Comparison of ENCODE assay signal across 16 mouse cellular contexts in genomic region chr16:38011486-38011885, GRCm38 (mm10).
"Had no signal": no experiment of that assay in that cellular context is flagged by ENCODE, and none has a peak within 500 bp of the region (broad histone marks: within the 10 kb centered on the region; RNA-seq: fewer than 3 reads in every experiment).

No protein-coding gene starts in this region.

- DNase-seq: kidney, adult 18-20 months; kidney, adult 9 months; kidney, postnatal 14 days; kidney, postnatal 4 days; left cerebral cortex, postnatal 4 days; liver; liver, embryonic 13.5 days; lung, embryonic 14.5 days; thymus, adult 18-20 months; thymus, postnatal 14 days; thymus, postnatal 4 days had no signal

- H3K27ac ChIP-seq: limb, embryonic 13.5 days; liver, embryonic 13.5 days; macrophage; midbrain, embryonic 12.5 days; midbrain, embryonic 15.5 days; neural tube, embryonic 13.5 days had no signal

- H3K9me3 ChIP-seq: limb, embryonic 13.5 days; liver, embryonic 13.5 days; midbrain, embryonic 12.5 days; midbrain, embryonic 15.5 days; neural tube, embryonic 13.5 days had no signal

- H3K27me3 ChIP-seq: limb, embryonic 13.5 days; liver, embryonic 13.5 days; midbrain, embryonic 12.5 days; midbrain, embryonic 15.5 days; neural tube, embryonic 13.5 days had no signal

- H3K9ac ChIP-seq: limb, embryonic 13.5 days; liver, embryonic 13.5 days; lung, embryonic 14.5 days; midbrain, embryonic 12.5 days; midbrain, embryonic 15.5 days; neural tube, embryonic 13.5 days had no signal

- H3K4me2 ChIP-seq: limb, embryonic 13.5 days; liver, embryonic 13.5 days; lung, embryonic 14.5 days; midbrain, embryonic 12.5 days; midbrain, embryonic 15.5 days; neural tube, embryonic 13.5 days had no signal

- ATAC-seq: midbrain, embryonic 15.5 days had no signal

- H3K4me3 ChIP-seq: limb, embryonic 13.5 days; liver, embryonic 13.5 days; midbrain, embryonic 12.5 days; midbrain, embryonic 15.5 days; neural tube, embryonic 13.5 days had no signal

- H3K4me1 ChIP-seq: limb, embryonic 13.5 days; liver, embryonic 13.5 days; midbrain, embryonic 12.5 days; midbrain, embryonic 15.5 days had no signal

- H3K36me3 ChIP-seq: limb, embryonic 13.5 days; liver, embryonic 13.5 days; midbrain, embryonic 12.5 days; midbrain, embryonic 15.5 days; neural tube, embryonic 13.5 days had no signal
